Mouse (Mus musculus) granulocyte monocyte progenitor cell, adult 5-6 weeks (primary cell): ENCODE measurements around the gene Zic3. TPM values are rescaled to one million over a fixed set of nuclear protein-coding genes. Genes with fewer than 3 reads are reported as not detected.

Source experiments
- ATAC-seq: replicated peaks from 2 replicates; pipeline ENCODE4 v1.8.0; 2016; ENCODE audit warnings: mild to moderate bottlenecking, moderate TSS enrichment, inconsistent platforms; ENCODE audit not compliant: poor library complexity, severe bottlenecking
- total RNA-seq, 2 experiments: library from RNA; stranded (forward) in 1 of 2; stranded (reverse) in 1 of 2; fragments of 200-712, 200-1000 nt in 1 of 2; fragments of >200 nt in 1 of 2; fragmentation: Nextera tagmentation in 1 of 2; gene quantifications; 2 replicates each; pipeline ENCODE4 v1.2.3; 2014 to 2017

The Zic3 gene
- total RNA-seq (2014; fragmentation: Nextera tagmentation) (not detected in 2 replicates), total RNA-seq (2017) (not detected in 2 replicates)

GRCm38 (mm10) chrX:58022400-58022799 is at the start of gene Zic3:
Gene Zic3, plus strand, starts transcription at chrX:58022700.
- ATAC-seq, result no peak

- no peak for ATAC-seq
Observed at GRCm38 (mm10) chrX:57982351-57982750, 40.1 kb upstream of the Zic3 start.

GRCm38 (mm10) chrX:57987455-57988109 is 34.9 kb upstream of the Zic3 start:
- no peak for ATAC-seq

GRCm38 (mm10) chrX:58013391-58013790 is 9.1 kb upstream of the Zic3 start:
- no peak for ATAC-seq

GRCm38 (mm10) chrX:58014093-58014492 is 8.4 kb upstream of the Zic3 start:
- ATAC-seq, result no peak

- no peak for ATAC-seq
Observed at GRCm38 (mm10) chrX:58014761-58015160, 7.7 kb upstream of the Zic3 start.

GRCm38 (mm10) chrX:58015336-58015945 is 7.1 kb upstream of the Zic3 start:
- ATAC-seq, result no peak

GRCm38 (mm10) chrX:58018720-58019119 is 3.8 kb upstream of the Zic3 start:
- no peak for ATAC-seq

GRCm38 (mm10) chrX:58019257-58019953 is 3.1 kb upstream of the Zic3 start:
- no peak for ATAC-seq

- no peak for ATAC-seq
Observed at GRCm38 (mm10) chrX:58027631-58028030, 5.1 kb downstream of the Zic3 start.

- ATAC-seq, result no peak
Observed at GRCm38 (mm10) chrX:58028082-58028481, 5.6 kb downstream of the Zic3 start.

GRCm38 (mm10) chrX:58028858-58029257 is 6.4 kb downstream of the Zic3 start:
- ATAC-seq, result no peak

- no peak for ATAC-seq
Observed at GRCm38 (mm10) chrX:58030100-58030834, 7.8 kb downstream of the Zic3 start.

- ATAC-seq, result peak; percentile 20; the same call in 1 of the 2 replicates
Observed at GRCm38 (mm10) chrX:58030835-58031670, 8.6 kb downstream of the Zic3 start.

- ATAC-seq, result no peak
Observed at GRCm38 (mm10) chrX:58031671-58032605, 9.4 kb downstream of the Zic3 start.

- ATAC-seq, result no peak
Observed at GRCm38 (mm10) chrX:58032622-58033021, 10.1 kb downstream of the Zic3 start.

GRCm38 (mm10) chrX:58033521-58033920 is 11.0 kb downstream of the Zic3 start:
- ATAC-seq, result no peak

GRCm38 (mm10) chrX:58038061-58039007 is 15.8 kb downstream of the Zic3 start:
- ATAC-seq, result no peak
